Mouse (Mus musculus): Measurements from ENCODE around the gene 1700113H08Rik. TPM values are rescaled to one million over a fixed set of nuclear protein-coding genes. Genes with fewer than 3 reads are reported as not detected.

The 1700113H08Rik gene
- total and polyA plus RNA-seq, 2 experiments from 2014 or later: 0.27 TPM; not detected in 1

GRCm38 (mm10) chr10:87058251-87058925 lies 543 bp downstream of the 1700113H08Rik start:
- Histone ChIP-seq H3K27ac (ENCODE audit: low read depth, low read length) (peak overlapping the region; percentile 71; the same call in 1 of the 2 replicates), H3K4me3 (ENCODE audit: low read depth, low read length) (peak overlapping the region; percentile 48), H3K4me1 (ENCODE audit: insufficient read depth) (peaks cover 9% of the 10 kb centered on the region; the same call in 1 of the 2 replicates), H3K27me3 (ENCODE audit: insufficient read depth, low read length) (no peaks in the 10 kb centered on the region), H3K4me2 (ENCODE audit: low read depth) (peak overlapping the region; percentile 86), H3K9me3 (ENCODE audit: low read length) (no peaks in the 10 kb centered on the region), H3K9ac (peak overlapping the region; percentile 63), H3K36me3 (ENCODE audit: insufficient read depth) (no peaks in the 10 kb centered on the region)
- ATAC-seq (peak; percentile 95), DNase-seq (peak; percentile 82)
- WGBS: 3% methylated on average over 34 of the region's 34 CpGs
- no peak for TF ChIP-seq CTCF (IDR thresholded peaks at IDR 0.05; ENCODE audit: low read depth)

DNA sequence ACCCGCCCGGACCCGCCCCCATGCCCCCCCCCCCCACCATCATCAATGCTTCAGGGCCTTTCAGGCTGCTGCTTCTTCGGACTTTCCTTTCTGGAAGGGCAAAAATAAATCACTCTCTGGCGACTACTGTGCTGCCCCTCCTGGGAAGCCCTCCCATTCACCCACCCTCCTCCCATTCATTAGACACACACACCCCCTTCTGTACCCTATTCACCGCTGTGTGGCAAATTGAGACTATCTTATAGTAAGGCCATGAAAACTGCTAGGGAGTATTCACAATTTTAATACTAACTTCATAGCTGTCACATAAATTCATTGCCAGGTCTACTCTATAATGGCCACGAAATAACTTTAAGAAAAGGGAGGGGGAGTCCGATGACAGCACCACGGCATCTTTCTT lies 1.1 kb downstream of the 1700113H08Rik start:
- Histone ChIP-seq H3K27ac (ENCODE audit: low read depth, low read length) (no peak overlapping the region; the same call in 1 of the 2 replicates), H3K4me2 (ENCODE audit: low read depth) (peak overlapping the region; percentile 86), H3K27me3 (ENCODE audit: insufficient read depth, low read length) (no peaks in the 10 kb centered on the region), H3K4me1 (ENCODE audit: insufficient read depth) (peaks cover 9% of the 10 kb centered on the region; the same call in 1 of the 2 replicates), H3K4me3 (ENCODE audit: low read depth, low read length) (peak overlapping the region; percentile 48), H3K9ac (no peak overlapping the region), H3K9me3 (ENCODE audit: low read length) (no peaks in the 10 kb centered on the region), H3K36me3 (ENCODE audit: insufficient read depth) (no peaks in the 10 kb centered on the region)
- no peak for TF ChIP-seq CTCF (IDR thresholded peaks at IDR 0.05; ENCODE audit: low read depth)
- 5% methylated on average over 9 of the region's 9 CpGs for WGBS
- ATAC-seq (peak; percentile 40; the same call in 1 of the 2 replicates), DNase-seq (no peak)

GRCm38 (mm10) chr10:87059447-87059846 lies 1.6 kb downstream of the 1700113H08Rik start:
- no peak overlapping the region for H3K4me2 ChIP-seq (ENCODE audit: low read depth)
- WGBS: 28% methylated on average over 6 of the region's 6 CpGs
- H3K9ac ChIP-seq: no peak overlapping the region
- H3K9me3 ChIP-seq (ENCODE audit: low read length): no peaks in the 10 kb centered on the region
- TF ChIP-seq CTCF (IDR thresholded peaks at IDR 0.05; ENCODE audit: low read depth): no peak
- H3K27me3 ChIP-seq (ENCODE audit: insufficient read depth, low read length): no peaks in the 10 kb centered on the region
- H3K36me3 ChIP-seq (ENCODE audit: insufficient read depth): no peaks in the 10 kb centered on the region
- no peak for ATAC-seq
- H3K27ac ChIP-seq (ENCODE audit: low read depth, low read length): no peak overlapping the region
- H3K4me3 ChIP-seq (ENCODE audit: low read depth, low read length): no peak overlapping the region
- peaks cover 9% of the 10 kb centered on the region; the same call in 1 of the 2 replicates for H3K4me1 ChIP-seq (ENCODE audit: insufficient read depth)
- DNase-seq: no peak

GRCm38 (mm10) chr10:87084236-87084635 lies 26.4 kb downstream of the 1700113H08Rik start:
- no peak overlapping the region for H3K4me2 ChIP-seq (ENCODE audit: low read depth)
- no peaks in the 10 kb centered on the region for H3K4me1 ChIP-seq (ENCODE audit: insufficient read depth)
- H3K27ac ChIP-seq (ENCODE audit: low read depth, low read length): no peak overlapping the region
- 76% methylated on average over 6 of the region's 6 CpGs for WGBS
- ATAC-seq: no peak
- no peak for DNase-seq
- H3K36me3 ChIP-seq (ENCODE audit: insufficient read depth): no peaks in the 10 kb centered on the region
- TF ChIP-seq CTCF (IDR thresholded peaks at IDR 0.05; ENCODE audit: low read depth): no peak
- H3K4me3 ChIP-seq (ENCODE audit: low read depth, low read length): no peak overlapping the region
- H3K9ac ChIP-seq: no peak overlapping the region
- no peaks in the 10 kb centered on the region for H3K9me3 ChIP-seq (ENCODE audit: low read length)
- H3K27me3 ChIP-seq (ENCODE audit: insufficient read depth, low read length): no peaks in the 10 kb centered on the region

- no peaks in the 10 kb centered on the region for H3K27me3 ChIP-seq (ENCODE audit: insufficient read depth, low read length)
- no peak overlapping the region for H3K27ac ChIP-seq (ENCODE audit: low read depth, low read length)
- H3K36me3 ChIP-seq (ENCODE audit: insufficient read depth): no peaks in the 10 kb centered on the region
- H3K4me2 ChIP-seq (ENCODE audit: low read depth): no peak overlapping the region
- TF ChIP-seq CTCF (IDR thresholded peaks at IDR 0.05; ENCODE audit: low read depth): no peak
- H3K4me3 ChIP-seq (ENCODE audit: low read depth, low read length): no peak overlapping the region
- no peaks in the 10 kb centered on the region for H3K9me3 ChIP-seq (ENCODE audit: low read length)
- ATAC-seq (no peak), DNase-seq (no peak)
- H3K9ac ChIP-seq: no peak overlapping the region
- H3K4me1 ChIP-seq (ENCODE audit: insufficient read depth): no peaks in the 10 kb centered on the region
- 34% methylated on average over 5 of the region's 5 CpGs for WGBS
Measured at GRCm38 (mm10) chr10:87087646-87088045, 29.8 kb downstream of the 1700113H08Rik start.

DNA sequence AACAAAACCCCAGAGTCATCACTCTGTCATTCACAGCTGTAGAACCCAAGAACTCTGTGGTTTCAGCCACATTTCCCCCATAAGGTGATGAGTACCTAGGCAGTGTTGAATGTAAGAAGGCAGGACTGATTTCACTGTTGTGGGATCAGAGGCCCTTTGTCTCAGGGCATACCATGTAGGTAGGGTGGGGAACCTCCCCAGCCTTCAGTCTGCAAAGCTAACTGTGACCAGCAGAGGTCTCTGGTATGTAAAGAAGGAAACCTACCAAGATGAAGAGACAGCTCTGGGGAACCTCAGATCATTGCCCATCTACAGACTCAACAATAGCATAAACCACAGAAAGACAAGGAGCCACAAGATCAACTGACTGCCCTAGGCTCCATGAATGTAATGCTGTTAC lies 36.4 kb downstream of the 1700113H08Rik start:
- Histone ChIP-seq H3K4me2 (ENCODE audit: low read depth) (no peak overlapping the region), H3K9ac (no peak overlapping the region), H3K4me3 (ENCODE audit: low read depth, low read length) (no peak overlapping the region), H3K27me3 (ENCODE audit: insufficient read depth, low read length) (no peaks in the 10 kb centered on the region), H3K9me3 (ENCODE audit: low read length) (no peaks in the 10 kb centered on the region), H3K27ac (ENCODE audit: low read depth, low read length) (no peak overlapping the region), H3K4me1 (ENCODE audit: insufficient read depth) (no peaks in the 10 kb centered on the region), H3K36me3 (ENCODE audit: insufficient read depth) (no peaks in the 10 kb centered on the region)
- ATAC-seq (peak; percentile 18; the same call in 1 of the 2 replicates), DNase-seq (no peak)
- TF ChIP-seq CTCF (IDR thresholded peaks at IDR 0.05; ENCODE audit: low read depth): peak; percentile 55

DNA sequence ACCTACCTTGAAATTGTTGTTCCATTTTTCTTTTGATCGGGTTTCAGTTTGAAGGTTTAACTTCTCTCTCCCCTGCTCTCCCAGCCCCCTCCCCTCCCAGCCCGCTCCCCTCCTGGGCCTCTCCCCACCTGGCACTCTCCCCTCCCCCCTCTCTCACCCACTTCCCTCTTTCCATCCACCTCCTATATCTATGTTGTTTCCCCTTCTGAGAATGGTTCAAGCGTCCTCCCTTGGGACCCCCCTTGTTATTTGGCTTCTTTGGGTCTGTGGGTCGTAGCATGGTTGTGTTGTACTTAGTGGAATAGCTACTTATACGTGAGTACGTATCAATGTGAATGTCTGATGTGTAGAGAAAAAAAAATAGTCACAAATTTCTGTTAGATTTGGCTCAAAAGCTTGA lies 40.9 kb downstream of the 1700113H08Rik start:
- no peak for TF ChIP-seq CTCF (IDR thresholded peaks at IDR 0.05; ENCODE audit: low read depth)
- Histone ChIP-seq H3K36me3 (ENCODE audit: insufficient read depth) (no peaks in the 10 kb centered on the region), H3K4me1 (ENCODE audit: insufficient read depth) (no peaks in the 10 kb centered on the region), H3K9me3 (ENCODE audit: low read length) (no peaks in the 10 kb centered on the region), H3K27ac (ENCODE audit: low read depth, low read length) (no peak overlapping the region), H3K9ac (no peak overlapping the region), H3K4me3 (ENCODE audit: low read depth, low read length) (no peak overlapping the region), H3K4me2 (ENCODE audit: low read depth) (no peak overlapping the region), H3K27me3 (ENCODE audit: insufficient read depth, low read length) (no peaks in the 10 kb centered on the region)
- 67% methylated on average over 6 of the region's 6 CpGs for WGBS
- no peak for ATAC-seq
- DNase-seq: no peak

Measured in forebrain, postnatal 0 days (tissue).